Mouse (Mus musculus) ovary, adult 18-20 months (tissue): Measurements from ENCODE around the gene Trub2.
"Not testable (repeated sequence)": the region's sequence is repeated elsewhere in the genome, so short reads cannot be mapped to it uniquely, and the experiment has no call there.

Experiments used
- DNase-seq: peaks from one replicate; pipeline ENCODE4 v3.0.0; 2022; ENCODE audit warnings: low spot score, mixed read lengths

Gene Trub2

GRCm38 (mm10) chr2:29787937-29788681, at the start of gene Trub2:
Gene Trub2 (minus strand): TSS chr2:29788502.
- peak; percentile 79 for DNase-seq

GRCm38 (mm10) chr2:29835391-29835899, 47.1 kb upstream of the Trub2 start:
- no peak for DNase-seq

GRCm38 (mm10) chr2:29833796-29834195, 45.5 kb upstream of the Trub2 start:
- DNase-seq: no peak

- no peak for DNase-seq
Measured at GRCm38 (mm10) chr2:29831106-29831505, 42.8 kb upstream of the Trub2 start.

- DNase-seq: no peak
Measured at GRCm38 (mm10) chr2:29827709-29828024, 39.4 kb upstream of the Trub2 start.

GRCm38 (mm10) chr2:29826926-29827708, 38.8 kb upstream of the Trub2 start:
- peak; percentile 93 for DNase-seq

- no peak for DNase-seq
Measured at GRCm38 (mm10) chr2:29826318-29826925, 38.1 kb upstream of the Trub2 start.

GRCm38 (mm10) chr2:29820025-29820817, 31.9 kb upstream of the Trub2 start, which contains the start of gene Urm1:
Gene Urm1 (plus strand): TSS chr2:29820075.
- peak; percentile 54 for DNase-seq

GRCm38 (mm10) chr2:29819363-29819762, 31.1 kb upstream of the Trub2 start:
- no peak for DNase-seq

- peak; percentile 45 for DNase-seq
Measured at GRCm38 (mm10) chr2:29817426-29818232, 29.3 kb upstream of the Trub2 start.

GRCm38 (mm10) chr2:29815678-29816371, 27.5 kb upstream of the Trub2 start:
- DNase-seq: no peak

GRCm38 (mm10) chr2:29803400-29803831, 15.1 kb upstream of the Trub2 start:
- DNase-seq: no peak

GRCm38 (mm10) chr2:29802827-29803201, 14.5 kb upstream of the Trub2 start:
- DNase-seq: no peak

GRCm38 (mm10) chr2:29802075-29802826, 13.9 kb upstream of the Trub2 start, which contains the start of gene Slc27a4:
Gene Slc27a4 (plus strand): TSS chr2:29802634.
- DNase-seq: peak; percentile 91

GRCm38 (mm10) chr2:29792772-29793487, 4.6 kb upstream of the Trub2 start:
- DNase-seq: no peak

- DNase-seq: peak; percentile 77
Measured at GRCm38 (mm10) chr2:29787104-29787917, 991 bp downstream of the Trub2 start, which contains the start of gene Coq4. Gene Coq4 (plus strand): TSS chr2:29787493.

- DNase-seq: no peak
Measured at GRCm38 (mm10) chr2:29784290-29784689, 4.0 kb downstream of the Trub2 start.

GRCm38 (mm10) chr2:29781256-29781655, 7.0 kb downstream of the Trub2 start:
- DNase-seq: not testable (repeated sequence)
